In the genomic region with DNA sequence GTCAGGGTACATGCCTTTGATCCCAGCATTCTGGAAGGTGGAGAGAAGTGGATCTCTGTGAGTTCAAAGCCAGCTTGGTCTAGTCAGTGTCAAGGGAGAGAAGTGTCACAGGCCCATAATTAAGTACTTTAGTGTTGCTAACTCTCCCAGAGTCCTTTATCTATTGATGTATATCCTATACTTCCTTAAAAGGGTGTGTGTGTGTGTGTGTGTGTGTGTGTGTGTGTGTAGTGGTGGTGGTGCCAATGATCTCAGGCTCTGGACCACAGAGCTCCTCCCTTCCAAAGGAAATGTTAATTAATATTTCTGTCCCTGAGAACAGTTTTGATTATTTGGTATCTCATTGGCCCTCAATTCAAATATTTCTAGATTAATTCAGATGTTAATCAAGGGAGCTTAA, we compare ENCODE assay signal across 19 mouse cellular contexts.
"Had no signal": no experiment of that assay in that cellular context is flagged by ENCODE, and none has a peak within 500 bp of the region (broad histone marks: within the 10 kb centered on the region; RNA-seq: fewer than 3 reads in every experiment).

No protein-coding gene starts in this region.

- H3K4me2 ChIP-seq: lung, embryonic 15.5 days; midbrain, embryonic 11.5 days; midbrain, embryonic 13.5 days; midbrain, embryonic 15.5 days; neural tube, embryonic 12.5 days had no signal

- H3K36me3 ChIP-seq: lung, embryonic 15.5 days had no signal

- DNase-seq: lung, adult 2 months; lung, postnatal 14 days; lung, postnatal 36 days; retina, postnatal 1 day; right cerebral cortex, adult 18-20 months; right cerebral cortex, postnatal 25 days; right cerebral cortex, postnatal 4 days; spleen, adult 18-20 months; thymus, adult 18-20 months; thymus, postnatal 14 days; thymus, postnatal 36 days had no signal

- H3K4me1 ChIP-seq: lung, embryonic 15.5 days; neural tube, embryonic 12.5 days had no signal

- H3K9me3 ChIP-seq: lung, embryonic 15.5 days; megakaryocyte, embryonic 14.5 days; midbrain, embryonic 13.5 days; midbrain, embryonic 15.5 days; neural tube, embryonic 12.5 days had no signal

- H3K4me3 ChIP-seq: lung, embryonic 15.5 days; megakaryocyte, embryonic 14.5 days; midbrain, embryonic 13.5 days; midbrain, embryonic 15.5 days; neural tube, embryonic 12.5 days had no signal

- H3K27ac ChIP-seq: lung, embryonic 15.5 days; macrophage; midbrain, embryonic 13.5 days; midbrain, embryonic 15.5 days; neural tube, embryonic 12.5 days had no signal

- H3K27me3 ChIP-seq: lung, embryonic 15.5 days; midbrain, embryonic 13.5 days; midbrain, embryonic 15.5 days; neural tube, embryonic 12.5 days had no signal

- H3K9ac ChIP-seq: lung, embryonic 15.5 days; midbrain, embryonic 13.5 days; midbrain, embryonic 15.5 days; neural tube, embryonic 12.5 days had no signal

- ATAC-seq: lung, postnatal 0 days; midbrain, embryonic 13.5 days; midbrain, embryonic 15.5 days had no signal
